Mouse (Mus musculus): ENCODE measurements at regions not wholly inside any gene's neighbourhood (a gene's known extent, or its start where the extent isn't known, plus 50 kb on each side); places are given as distances from the start of the nearest gene placed in this dataset.
"Not testable (repeated sequence)": the region's sequence is repeated elsewhere in the genome, so short reads cannot be mapped to it uniquely, and the experiment has no call there.

GRCm38 (mm10) chr10:95773425-95773980 is 69.2 kb downstream of the Gm33543 start:
- DNase-seq (ENCODE audit: low read depth), result no peak

GRCm38 (mm10) chr10:95772811-95773424 is 69.8 kb downstream of the Gm33543 start:
- no peak for DNase-seq (ENCODE audit: low read depth)

GRCm38 (mm10) chr10:95768974-95769373 is 73.8 kb downstream of the Gm33543 start:
- DNase-seq (ENCODE audit: low read depth), result no peak

- no peak for DNase-seq (ENCODE audit: low read depth)
Observed at GRCm38 (mm10) chr10:95767526-95768161, 75.1 kb downstream of the Gm33543 start.

- no peak for DNase-seq (ENCODE audit: low read depth)
Observed at GRCm38 (mm10) chr10:95764129-95764528, 78.6 kb downstream of the Gm33543 start.

GRCm38 (mm10) chr10:95762632-95763031 is 80.1 kb downstream of the Gm33543 start:
- DNase-seq (ENCODE audit: low read depth), result no peak

GRCm38 (mm10) chr10:95761969-95762368 is 80.8 kb downstream of the Gm33543 start:
- DNase-seq (ENCODE audit: low read depth), result no peak

GRCm38 (mm10) chr10:95760121-95760870 is 82.4 kb downstream of the Gm33543 start:
- no peak for DNase-seq (ENCODE audit: low read depth)

- DNase-seq (ENCODE audit: low read depth), result no peak
Observed at GRCm38 (mm10) chr10:95758181-95758580, 84.5 kb downstream of the Gm33543 start.

- no peak for DNase-seq (ENCODE audit: low read depth)
Observed at GRCm38 (mm10) chr10:95755429-95755828, 82.2 kb upstream of the Anapc15-ps start.

- no peak for DNase-seq (ENCODE audit: low read depth)
Observed at GRCm38 (mm10) chr10:95753396-95753905, 80.2 kb upstream of the Anapc15-ps start.

- DNase-seq (ENCODE audit: low read depth), result no peak
Observed at GRCm38 (mm10) chr10:95748360-95748759, 75.1 kb upstream of the Anapc15-ps start.

GRCm38 (mm10) chr10:95747939-95748338 is 74.7 kb upstream of the Anapc15-ps start:
- DNase-seq (ENCODE audit: low read depth), result no peak

GRCm38 (mm10) chr10:95745834-95746620 is 72.8 kb upstream of the Anapc15-ps start:
- DNase-seq (ENCODE audit: low read depth), result peak; percentile 76

- no peak for DNase-seq (ENCODE audit: low read depth)
Observed at GRCm38 (mm10) chr10:95745254-95745653, 72.0 kb upstream of the Anapc15-ps start.

GRCm38 (mm10) chr10:95743627-95744026 is 70.4 kb upstream of the Anapc15-ps start:
- no peak for DNase-seq (ENCODE audit: low read depth)

- DNase-seq (ENCODE audit: low read depth), result no peak
Observed at GRCm38 (mm10) chr10:95739421-95739820, 66.2 kb upstream of the Anapc15-ps start.

- not testable (repeated sequence) for DNase-seq (ENCODE audit: low read depth)
Observed at GRCm38 (mm10) chr10:95736743-95737142, 63.5 kb upstream of the Anapc15-ps start.

GRCm38 (mm10) chr10:95731001-95731400 is 57.8 kb upstream of the Anapc15-ps start:
- no peak for DNase-seq (ENCODE audit: low read depth)

- no peak for DNase-seq (ENCODE audit: low read depth)
Observed at GRCm38 (mm10) chr10:95729890-95730289, 56.6 kb upstream of the Anapc15-ps start.

GRCm38 (mm10) chr10:95725910-95726309 is 52.7 kb upstream of the Anapc15-ps start:
- DNase-seq (ENCODE audit: low read depth), result no peak

GRCm38 (mm10) chr10:95725349-95725748 is 52.1 kb upstream of the Anapc15-ps start:
- DNase-seq (ENCODE audit: low read depth), result no peak
